Mouse (Mus musculus) thymus, adult 2 months (tissue): Measurements from ENCODE around the gene Wnt6.

Experiments used
- CTCF ChIP-seq: fragments of 200-500 bp; IDR thresholded peaks from 2 replicates; pipeline ENCODE4 v1.5.1; 2012; ENCODE audit warnings: mild to moderate bottlenecking, control low read depth, low read length, moderate library complexity, borderline replicate concordance; ENCODE audit not compliant: control insufficient read depth, poor library complexity, insufficient read depth; ENCODE audit errors: extremely low read depth
- POLR2A ChIP-seq: fragments of 200-500 bp; IDR thresholded peaks from 2 replicates; pipeline ENCODE4 v1.6.1; 2012; ENCODE audit warnings: mild to moderate bottlenecking, low read length, control low read depth, moderate library complexity; ENCODE audit not compliant: control insufficient read depth, poor library complexity, insufficient read depth; ENCODE audit errors: extremely low read depth

DNA sequence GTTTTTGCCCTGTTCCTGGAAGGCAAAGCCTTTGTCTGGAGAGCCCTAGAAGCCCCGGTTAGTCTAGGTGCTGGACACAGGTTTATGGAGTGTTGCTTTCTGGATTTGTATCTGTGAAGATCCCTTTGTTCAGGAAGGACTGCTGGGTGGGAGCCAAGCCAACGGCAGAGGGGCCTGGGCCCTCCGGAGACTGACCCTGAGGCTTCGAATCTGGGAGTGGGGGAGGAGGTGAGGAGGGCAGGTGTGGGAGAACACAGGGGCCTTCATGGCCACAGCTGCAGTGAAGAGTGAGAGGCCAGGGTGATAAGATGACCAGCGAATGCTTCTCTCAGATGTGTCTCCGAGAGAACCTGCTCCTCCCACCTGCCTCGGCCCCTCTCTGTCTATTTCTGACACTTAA, 2.4 kb downstream of the Wnt6 start:
- TF ChIP-seq CTCF (no peak), POLR2A (no peak)
